Mouse (Mus musculus): ENCODE data around the gene Ccnjl.

Ccnjl gene

DNA sequence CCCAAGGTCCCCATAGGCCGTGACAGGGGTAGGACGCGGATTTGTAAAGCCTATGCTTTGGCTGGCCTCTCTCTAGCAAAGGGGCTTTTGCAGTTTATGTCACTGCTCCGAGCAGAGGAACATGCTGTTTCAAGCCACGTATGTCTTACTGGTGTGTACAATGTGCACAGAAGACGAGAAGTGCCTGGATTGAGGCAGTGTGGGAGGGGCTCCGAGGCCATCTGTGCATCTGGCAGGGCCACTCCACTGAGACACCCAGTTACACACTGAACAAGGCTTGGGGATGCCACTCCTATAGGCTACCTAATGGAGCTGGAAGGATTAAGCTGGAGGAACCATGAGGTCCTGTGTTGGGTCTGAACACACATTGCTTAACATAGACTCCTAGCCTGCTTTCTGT is 89.8 kb downstream of the Ccnjl start:
- DNase-seq (ENCODE audit: inconsistent age in 2 of 2, low spot score in 1 of 2): no peak

DNA sequence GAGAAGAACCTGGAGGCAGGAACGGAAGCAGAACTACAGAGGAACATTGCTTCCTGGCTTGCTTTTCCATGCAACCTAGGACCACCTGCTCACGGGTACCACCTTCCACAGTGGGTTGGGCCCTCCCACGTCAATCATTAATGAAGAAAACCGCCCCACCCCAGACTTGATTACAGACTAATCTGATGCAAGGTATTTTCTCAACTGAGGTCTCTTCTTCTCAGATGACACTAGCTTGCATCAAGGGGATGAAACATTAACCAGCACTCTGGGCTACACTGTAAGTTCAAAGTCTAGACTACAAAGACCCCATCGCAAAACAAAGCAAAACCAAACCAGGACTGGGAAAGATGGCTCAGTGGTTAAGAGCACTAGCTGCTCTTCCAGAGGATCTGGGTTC is 93.2 kb downstream of the Ccnjl start:
- DNase-seq (ENCODE audit: inconsistent age in 2 of 2, low spot score in 1 of 2): no peak

- DNase-seq (ENCODE audit: inconsistent age in 2 of 2, low spot score in 1 of 2): no peak
Measured at GRCm38 (mm10) chr11:43624341-43624740, 95.8 kb downstream of the Ccnjl start.

GRCm38 (mm10) chr11:43626300-43626926 is 97.8 kb downstream of the Ccnjl start:
- DNase-seq (ENCODE audit: inconsistent age in 2 of 2, low spot score in 1 of 2): peak; percentile 78 to 84

DNA sequence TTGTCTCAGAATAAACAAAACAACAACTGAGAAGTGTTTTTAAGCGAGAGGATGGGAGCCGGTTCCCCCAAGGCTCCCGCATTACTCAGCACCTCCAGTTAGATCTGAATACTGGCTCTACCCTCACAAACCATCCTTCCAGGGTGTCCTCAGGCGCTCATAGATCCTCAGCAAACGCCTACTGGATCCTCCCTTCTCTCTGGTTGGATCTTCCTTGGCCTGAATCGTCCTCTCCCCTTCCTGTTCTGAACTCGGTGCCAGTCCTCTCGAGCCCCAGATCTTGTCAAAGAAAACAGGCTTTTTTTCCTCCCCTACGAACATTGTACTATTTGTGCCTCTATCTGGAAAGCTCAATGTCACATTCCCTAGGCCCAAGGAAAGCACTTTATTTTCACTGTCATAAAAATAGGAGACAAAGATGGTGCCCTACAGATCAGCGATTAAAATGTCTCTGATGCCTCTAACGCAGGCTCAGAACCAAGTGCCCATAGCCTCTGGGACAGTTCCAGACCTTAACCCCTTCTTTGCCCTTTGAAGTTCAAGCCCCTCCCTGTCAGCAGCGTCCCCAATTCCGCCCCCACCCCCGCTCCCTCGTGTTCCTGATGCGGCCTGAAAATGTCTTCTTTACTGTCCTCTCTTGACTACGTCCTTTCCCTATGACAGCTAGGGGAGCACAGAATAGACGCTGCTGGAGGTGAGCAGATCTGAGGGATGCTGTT is 98.5 kb downstream of the Ccnjl start:
- DNase-seq (ENCODE audit: inconsistent age in 2 of 2, low spot score in 1 of 2): peak; percentile 30 to 65

GRCm38 (mm10) chr11:43631645-43632044 is 103.1 kb downstream of the Ccnjl start:
- DNase-seq (ENCODE audit: inconsistent age in 2 of 2, low spot score in 1 of 2): no peak

DNA sequence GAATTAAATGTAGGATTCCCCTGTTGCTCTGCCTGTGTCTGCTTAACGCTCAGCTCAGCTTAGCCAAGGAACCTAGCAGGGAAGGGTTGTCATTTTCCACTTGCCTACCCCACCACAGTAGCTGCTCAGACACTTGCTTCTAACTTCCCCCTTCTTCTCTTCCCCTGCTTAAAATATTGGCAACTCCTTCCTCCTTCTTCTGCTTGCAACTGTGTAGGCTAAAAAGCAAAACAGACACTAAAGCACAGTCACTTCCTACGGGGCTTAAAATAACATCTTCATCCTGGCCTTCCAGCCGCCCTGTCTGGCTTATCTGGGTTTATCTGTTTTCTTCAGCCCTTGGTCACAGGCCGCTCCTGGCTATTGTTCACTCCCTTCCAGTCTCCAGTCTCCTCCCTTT is 104.0 kb downstream of the Ccnjl start:
- peak in 1 of 2 experiments; percentile 51 for DNase-seq (ENCODE audit: inconsistent age in 2 of 2, low spot score in 1 of 2)

GRCm38 (mm10) chr11:43633165-43633564 is 104.6 kb downstream of the Ccnjl start:
- DNase-seq (ENCODE audit: inconsistent age in 2 of 2, low spot score in 1 of 2): no peak

GRCm38 (mm10) chr11:43633658-43634401 is 105.2 kb downstream of the Ccnjl start:
- DNase-seq (ENCODE audit: inconsistent age in 2 of 2, low spot score in 1 of 2): peak; percentile 69 to 85

Measured in adrenal gland, adult (tissue).